Mouse (Mus musculus) forebrain, embryonic 14.5 days (tissue): ENCODE data around the gene Hist1h2ab. TPM values are rescaled to one million over a fixed set of nuclear protein-coding genes. Genes with fewer than 3 reads are reported as not detected.

Experiments
- ATAC-seq: fragments of 200-750 bp; cut with Nextera tagmentation; 2 replicates; pipeline ENCODE4 v1.8.0; 2017; ENCODE audit warnings: mild to moderate bottlenecking, moderate library complexity
- DNase-seq: peaks from one replicate; pipeline ENCODE4 v3.0.0-alpha.2; 2015; ENCODE audit warnings: low spot score
- H3K27ac ChIP-seq: fragments of 300-500 bp; sonication (generic); 2 replicates; pipeline ENCODE4 v1.5.1; 2014; ENCODE audit warnings: low read depth, mild to moderate bottlenecking, control low read depth, low read length, moderate library complexity
- H3K27me3 ChIP-seq: fragments of 300-500 bp; sonication (generic); replicated peaks from 2 replicates; pipeline ENCODE4 v1.6.1; 2014; ENCODE audit warnings: low read length, control low read depth, mixed read lengths; ENCODE audit not compliant: control insufficient read depth, insufficient read depth
- H3K36me3 ChIP-seq: fragments of 300-500 bp; sonication (generic); 2 replicates; pipeline ENCODE4 v1.6.1; 2014; ENCODE audit warnings: low read length, control low read depth; ENCODE audit not compliant: control insufficient read depth, insufficient read depth
- H3K4me1 ChIP-seq: fragments of 300-500 bp; sonication (generic); 2 replicates; pipeline ENCODE4 v1.6.1; 2014; ENCODE audit warnings: antibody characterized with exemption, low read length, control low read depth; ENCODE audit not compliant: control insufficient read depth, insufficient read depth
- H3K4me2 ChIP-seq: fragments of 300-500 bp; sonication (generic); 2 replicates; pipeline ENCODE4 v1.6.1; 2014; ENCODE audit warnings: mild to moderate bottlenecking, control low read depth, low read length
- H3K4me3 ChIP-seq: fragments of 300-500 bp; sonication (generic); 2 replicates; pipeline ENCODE4 v1.5.1; 2014; ENCODE audit warnings: low read depth, low read length, control low read depth
- H3K9ac ChIP-seq: fragments of 300-500 bp; sonication (generic); 2 replicates; pipeline ENCODE4 v1.6.1; 2014; ENCODE audit warnings: mild to moderate bottlenecking, low read length, control low read depth, moderate library complexity
- H3K9me3 ChIP-seq: fragments of 300-500 bp; sonication (generic); replicated peaks from 2 replicates; pipeline ENCODE4 v1.6.1; 2016; ENCODE audit warnings: low read length, control low read depth, mixed read lengths; ENCODE audit not compliant: control insufficient read depth
- WGBS: fragments of 180-500 bp; shearing (Covaris S2); extraction: QIAGEN DNeasy Blood & Tissue Kit; methylation state at CpG from one replicate; pipeline ENCODE4 v1.1.7; 2014; 5-methylcytosine and 5-hydroxymethylcytosine counted together
- microRNA-seq: library from miRNA; unstranded; fragments of <30 nt; microRNA quantifications from one replicate; pipeline ENCODE4, GENCODE M21; 2016
- polyA plus RNA-seq: library from polyadenylated mRNA; unstranded; fragments of >200 nt; fragmentation: Nextera tagmentation; extraction: Ambion mirVana; gene quantifications from 2 replicates; pipeline ENCODE4 v1.2.1, GENCODE M21; 2014

Hist1h2ab gene
- polyA plus RNA-seq, 1 experiment from 2014 or later, result 49.2 TPM

DNA sequence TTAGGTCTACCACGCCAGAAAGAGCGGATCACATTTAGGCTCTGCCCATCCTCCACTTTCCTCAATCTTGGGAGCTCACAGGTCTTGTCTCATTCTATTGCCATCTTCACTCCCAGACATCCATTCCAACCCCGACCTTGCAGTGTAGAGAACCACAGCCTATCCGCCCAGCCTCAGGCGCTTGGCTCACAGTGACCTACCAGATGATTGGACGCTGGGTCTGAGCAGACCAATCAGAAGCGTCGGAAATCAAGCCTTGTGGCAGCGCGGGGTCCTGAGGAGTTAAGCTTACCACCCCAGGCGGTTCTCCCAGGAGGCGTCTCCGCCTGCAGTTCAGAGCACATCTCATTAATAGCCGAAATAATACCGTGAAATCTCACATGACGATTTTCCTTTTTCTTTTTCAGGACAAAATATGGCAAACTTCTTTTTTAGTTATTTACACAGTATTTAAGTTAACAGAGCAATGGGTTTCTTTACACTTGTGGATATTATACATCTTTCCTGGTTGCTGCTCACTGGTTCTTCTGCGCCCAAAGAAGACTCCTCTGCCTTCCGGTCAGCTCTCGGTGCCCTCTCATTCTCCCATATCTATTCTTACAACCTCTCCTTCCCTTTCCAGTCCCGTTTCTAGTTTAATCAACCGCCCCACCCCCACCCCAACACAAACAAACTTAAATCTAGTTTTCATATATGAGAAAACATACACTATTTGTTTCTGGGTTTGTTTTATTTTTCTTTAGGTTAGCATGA lies 21.8 kb downstream of the Hist1h2ab start:
- DNase-seq, result peak; percentile 69
- no peak overlapping the region for H3K27ac ChIP-seq
- H3K27me3 ChIP-seq, result no peaks in the 10 kb centered on the region
- no peaks in the 10 kb centered on the region for H3K9me3 ChIP-seq
- ATAC-seq, result peak; percentile 87
- H3K36me3 ChIP-seq, result no peaks in the 10 kb centered on the region
- no peak overlapping the region for H3K4me3 ChIP-seq
- peak overlapping the region; percentile 30 for H3K4me2 ChIP-seq
- no peaks in the 10 kb centered on the region for H3K4me1 ChIP-seq
- H3K9ac ChIP-seq, result no peak overlapping the region
- WGBS, result 24% methylated on average over 21 of the region's 21 CpGs

DNA sequence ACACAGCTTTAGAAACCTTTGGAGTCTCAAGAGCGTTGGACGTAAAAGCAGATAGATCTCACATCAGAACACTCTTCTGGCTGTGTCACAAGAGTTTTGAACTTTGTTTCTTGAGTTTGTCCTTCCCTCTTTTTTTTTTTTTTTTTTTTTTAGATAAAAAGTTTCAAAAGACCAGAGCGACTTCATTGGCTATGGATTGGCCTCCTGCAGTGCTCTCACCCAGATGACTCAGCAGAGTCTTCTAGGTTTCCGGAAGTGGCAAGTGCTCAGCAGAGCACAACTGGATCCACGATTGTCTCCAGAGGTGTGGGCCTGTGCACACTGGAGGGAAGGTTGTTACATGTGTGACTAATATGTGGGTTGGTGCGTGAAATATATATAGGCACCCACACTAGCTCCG lies 27.4 kb downstream of the Hist1h2ab start:
- H3K4me1 ChIP-seq, result no peaks in the 10 kb centered on the region
- H3K9ac ChIP-seq, result no peak overlapping the region
- no peaks in the 10 kb centered on the region for H3K9me3 ChIP-seq
- no peaks in the 10 kb centered on the region for H3K36me3 ChIP-seq
- ATAC-seq (no peak), DNase-seq (no peak)
- no peak overlapping the region for H3K4me3 ChIP-seq
- no peak overlapping the region for H3K27ac ChIP-seq
- H3K4me2 ChIP-seq, result no peak overlapping the region
- no peaks in the 10 kb centered on the region for H3K27me3 ChIP-seq
- WGBS, result 92% methylated on average over 7 of the region's 7 CpGs

DNA sequence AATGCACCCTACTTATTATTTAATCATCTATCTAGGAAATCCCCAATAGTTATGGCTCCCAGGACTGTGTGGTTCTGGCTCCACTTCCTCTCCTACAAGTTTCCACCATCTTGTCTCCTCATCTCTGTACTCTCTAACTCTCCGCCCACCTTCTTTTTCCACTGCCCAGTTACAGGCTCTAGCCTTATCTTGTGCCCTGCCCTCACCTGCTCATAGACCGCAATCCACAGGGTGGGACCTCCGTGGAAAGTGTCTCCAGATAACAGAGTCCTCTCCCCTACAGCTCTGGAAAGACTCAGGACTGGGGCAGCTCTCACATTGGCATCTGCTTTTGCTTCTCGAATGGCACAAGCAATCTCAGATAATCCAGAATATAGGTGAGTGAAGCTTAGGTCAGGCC lies 28.1 kb downstream of the Hist1h2ab start:
- DNase-seq, result no peak
- Histone ChIP-seq H3K4me2 (no peak overlapping the region), H3K4me1 (no peaks in the 10 kb centered on the region), H3K4me3 (no peak overlapping the region), H3K9me3 (no peaks in the 10 kb centered on the region), H3K27ac (no peak overlapping the region), H3K36me3 (no peaks in the 10 kb centered on the region), H3K9ac (no peak overlapping the region), H3K27me3 (no peaks in the 10 kb centered on the region)
- 92% methylated on average over 4 of the region's 4 CpGs for WGBS
- no peak for ATAC-seq

DNA sequence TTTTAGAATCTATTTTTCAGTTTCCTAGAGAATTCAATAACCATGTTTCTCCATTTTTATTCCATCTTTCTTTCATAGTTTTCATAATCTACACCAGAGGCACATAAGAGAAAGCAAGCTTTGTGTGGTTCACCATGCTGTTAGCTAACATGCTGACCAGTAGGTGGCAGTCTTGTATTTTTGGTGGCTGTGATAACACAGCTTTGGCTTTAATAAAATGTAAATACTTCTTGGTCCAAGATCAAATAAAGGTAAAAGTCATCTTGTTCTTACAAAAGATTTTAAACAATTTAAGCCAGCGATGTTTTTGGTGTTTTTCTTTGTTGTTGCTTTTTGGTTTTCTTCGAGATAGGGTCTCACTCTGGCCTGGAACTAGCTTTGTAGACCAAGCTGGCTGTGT lies 41.6 kb downstream of the Hist1h2ab start:
- Histone ChIP-seq H3K4me3 (no peak overlapping the region), H3K27me3 (no peaks in the 10 kb centered on the region), H3K9ac (no peak overlapping the region), H3K27ac (no peak overlapping the region), H3K9me3 (no peaks in the 10 kb centered on the region), H3K4me2 (no peak overlapping the region), H3K36me3 (no peaks in the 10 kb centered on the region), H3K4me1 (no peaks in the 10 kb centered on the region)
- peak; percentile 80 for ATAC-seq
- WGBS, result 43% methylated on average over 2 of the region's 2 CpGs
- DNase-seq, result peak; percentile 87

DNA sequence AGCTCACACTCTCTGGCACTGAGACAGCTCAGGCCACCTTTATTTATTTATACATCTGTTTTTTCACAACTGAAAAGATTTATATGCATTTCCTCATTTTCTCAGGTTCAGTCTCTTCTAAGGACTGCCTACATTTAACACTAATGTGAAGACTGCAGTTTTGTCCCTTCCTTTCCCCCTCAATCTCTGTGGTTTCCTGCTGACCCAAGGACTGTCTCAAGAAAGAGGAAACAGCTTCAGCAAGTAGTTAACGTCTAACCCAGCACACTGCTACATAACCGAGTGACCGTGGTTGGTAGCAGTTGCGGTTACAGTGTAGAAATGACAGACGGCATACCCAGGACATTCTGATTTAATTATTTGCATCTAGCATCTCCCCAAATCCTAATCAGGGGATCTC lies 48.5 kb downstream of the Hist1h2ab start:
- H3K4me1 ChIP-seq, result no peaks in the 10 kb centered on the region
- DNase-seq (no peak), ATAC-seq (no peak)
- WGBS, result 87% methylated on average over 5 of the region's 5 CpGs
- H3K9ac ChIP-seq, result no peak overlapping the region
- no peak overlapping the region for H3K4me2 ChIP-seq
- H3K27ac ChIP-seq, result no peak overlapping the region
- H3K27me3 ChIP-seq, result no peaks in the 10 kb centered on the region
- H3K36me3 ChIP-seq, result no peaks in the 10 kb centered on the region
- H3K9me3 ChIP-seq, result no peaks in the 10 kb centered on the region
- H3K4me3 ChIP-seq, result no peak overlapping the region

Small RNAs within 50 kb of the gene (microRNA-seq; reads per million reads assigned to microRNA genes)
- gene Gm44314, result not detected
- gene Gm44484, result not detected

Other genes starting within 250 kb of the Hist1h2ab start
- gene Hist1h4h, start 220.1 kb upstream of the Hist1h2ab start, polyA plus RNA-seq, result 4.3 and 7.1 TPM in 2 replicates
- gene Hist1h2af, start 217.2 kb upstream of the Hist1h2ab start, polyA plus RNA-seq, result 1.9 and 4.4 TPM in 2 replicates
- 2.2 and 5.3 TPM in 2 replicates for gene Hist1h3g, start 215.7 kb upstream of the Hist1h2ab start, polyA plus RNA-seq
- 0.30 and 0.32 TPM in 2 replicates for gene Hist1h2bh, start 207.7 kb upstream of the Hist1h2ab start, polyA plus RNA-seq
- 0.62 and 0.89 TPM in 2 replicates for gene Hist1h3f, start 207.1 kb upstream of the Hist1h2ab start, polyA plus RNA-seq
- not detected in 2 replicates for gene Hist1h4f, start 199.5 kb upstream of the Hist1h2ab start, polyA plus RNA-seq
- 0.36 and 0.52 TPM in 2 replicates for gene Hist1h1d, start 197.9 kb upstream of the Hist1h2ab start, polyA plus RNA-seq
- 3.4 and 5.7 TPM in 2 replicates for gene Hist1h3e, start 188.8 kb upstream of the Hist1h2ab start, polyA plus RNA-seq
- 65.4 and 105 TPM in 2 replicates for gene Hist1h2ae, start 179.9 kb upstream of the Hist1h2ab start, polyA plus RNA-seq
- gene Hist1h2bg, start 179.7 kb upstream of the Hist1h2ab start, polyA plus RNA-seq, result 2.3 and 4.3 TPM in 2 replicates
- 1.2 and 3.9 TPM in 2 replicates for gene Hist1h2bf, start 176.9 kb upstream of the Hist1h2ab start, polyA plus RNA-seq
- gene Hist1h2ad, start 176.7 kb upstream of the Hist1h2ab start, polyA plus RNA-seq, result 2.2 and 3.2 TPM in 2 replicates
- 5.8 and 5.9 TPM in 2 replicates for gene Hist1h3d, start 175.4 kb upstream of the Hist1h2ab start, polyA plus RNA-seq
- 61.0 and 106 TPM in 2 replicates for gene Hist1h4d, start 169.5 kb upstream of the Hist1h2ab start, polyA plus RNA-seq
- 1.2 and 1.8 TPM in 2 replicates for gene Hist1h2be, start 130.0 kb upstream of the Hist1h2ab start, polyA plus RNA-seq
- gene Hist1h1e, start 128.6 kb upstream of the Hist1h2ab start, polyA plus RNA-seq, result 12.2 and 17.8 TPM in 2 replicates
- gene Hist1h2ac, start 67.2 kb upstream of the Hist1h2ab start, polyA plus RNA-seq, result 0.91 and 1.3 TPM in 2 replicates
- 32.2 and 39.5 TPM in 2 replicates for gene Hist1h2bc, start 66.9 kb upstream of the Hist1h2ab start, polyA plus RNA-seq
- gene Hist1h1t, start 55.3 kb upstream of the Hist1h2ab start, polyA plus RNA-seq, result not detected in 2 replicates
- 2.9 and 6.5 TPM in 2 replicates for gene Hist1h4c, start 52.7 kb upstream of the Hist1h2ab start, polyA plus RNA-seq
- 3.5 and 4.7 TPM in 2 replicates for gene Hfe, start 40.3 kb upstream of the Hist1h2ab start, polyA plus RNA-seq
- 16.9 and 25.2 TPM in 2 replicates for gene Hist1h1c, start 12.3 kb upstream of the Hist1h2ab start, polyA plus RNA-seq
- gene Hist1h3c, start 5.5 kb upstream of the Hist1h2ab start, polyA plus RNA-seq, result 2.4 and 5.9 TPM in 2 replicates
- 1.3 and 1.5 TPM in 2 replicates for gene Hist1h2bb, start 4.4 kb upstream of the Hist1h2ab start, polyA plus RNA-seq
- 2.3 and 9.6 TPM in 2 replicates for gene Hist1h3b, start 1.1 kb downstream of the Hist1h2ab start, polyA plus RNA-seq
- 3.5 and 4.7 TPM in 2 replicates for gene Hist1h4b, start 5.9 kb downstream of the Hist1h2ab start, polyA plus RNA-seq
- gene Hist1h4a, start 10.1 kb downstream of the Hist1h2ab start, polyA plus RNA-seq, result 0.97 TPM in 1 of 2 replicates, not detected in the other
- gene Hist1h3a, start 11.3 kb downstream of the Hist1h2ab start, polyA plus RNA-seq, result 2.0 and 4.7 TPM in 2 replicates
- gene Hist1h1a, start 12.5 kb downstream of the Hist1h2ab start, polyA plus RNA-seq, result 2.3 and 2.4 TPM in 2 replicates
- gene Trim38, start 18.8 kb downstream of the Hist1h2ab start, polyA plus RNA-seq, result not detected in 2 replicates
- gene Slc17a2, start 55.9 kb downstream of the Hist1h2ab start, polyA plus RNA-seq, result not detected in 2 replicates
- gene Slc17a3, start 88.3 kb downstream of the Hist1h2ab start, polyA plus RNA-seq, result not detected in 2 replicates
- not detected in 2 replicates for gene Slc17a1, start 116.6 kb downstream of the Hist1h2ab start, polyA plus RNA-seq
- gene Slc17a4, start 163.9 kb downstream of the Hist1h2ab start, polyA plus RNA-seq, result not detected in 2 replicates
- not detected in 2 replicates for gene Hist1h2ba, start 183.0 kb downstream of the Hist1h2ab start, polyA plus RNA-seq
- gene Hist1h2aa, start 183.3 kb downstream of the Hist1h2ab start, polyA plus RNA-seq, result not detected in 2 replicates
- gene Scgn, start 240.1 kb downstream of the Hist1h2ab start, polyA plus RNA-seq, result 4.2 and 5.3 TPM in 2 replicates